Mouse (Mus musculus) midbrain, embryonic 12.5 days (tissue): ENCODE data around the gene Nfkbil1. TPM values are rescaled to one million over a fixed set of nuclear protein-coding genes. Genes with fewer than 3 reads are reported as not detected.

Source experiments
- ATAC-seq: fragments of 200-750 bp; cut with Nextera tagmentation; 2 replicates; pipeline ENCODE4 v1.8.0; 2017; ENCODE audit warnings: low read depth, moderate TSS enrichment, moderate library complexity; ENCODE audit not compliant: low FRiP score
- H3K27ac ChIP-seq: fragments of 300-500 bp; sonication (generic); replicated peaks from 2 replicates; pipeline ENCODE4 v1.5.1; 2016; ENCODE audit warnings: mild to moderate bottlenecking
- H3K27me3 ChIP-seq: fragments of 300-500 bp; sonication (generic); 2 replicates; pipeline ENCODE4 v1.6.1; 2016; ENCODE audit warnings: mild to moderate bottlenecking
- H3K36me3 ChIP-seq: fragments of 300-500 bp; sonication (generic); 2 replicates; pipeline ENCODE4 v1.6.1; 2016
- H3K4me1 ChIP-seq: fragments of 300-500 bp; sonication (generic); 2 replicates; pipeline ENCODE4 v1.6.1; 2016
- H3K4me2 ChIP-seq: fragments of 300-500 bp; sonication (generic); replicated peaks from 2 replicates; pipeline ENCODE4 v1.6.1; 2016; ENCODE audit warnings: mild to moderate bottlenecking, moderate library complexity
- H3K4me3 ChIP-seq: fragments of 300-500 bp; sonication (generic); 2 replicates; pipeline ENCODE4 v1.5.1; 2016; ENCODE audit warnings: mild to moderate bottlenecking
- H3K9ac ChIP-seq: fragments of 300-500 bp; sonication (generic); replicated peaks from 2 replicates; pipeline ENCODE4 v1.6.1; 2016; ENCODE audit warnings: mild to moderate bottlenecking, moderate library complexity
- H3K9me3 ChIP-seq: fragments of 300-500 bp; sonication (generic); 2 replicates; pipeline ENCODE4 v1.6.1; 2016; ENCODE audit warnings: mild to moderate bottlenecking
- WGBS: fragments of 180-500 bp; shearing (Covaris S2); methylation state at CpG from one replicate; pipeline ENCODE4 v1.1.7; 2016; 5-methylcytosine and 5-hydroxymethylcytosine counted together
- polyA plus RNA-seq: library from polyadenylated mRNA; unstranded; fragments of >200 nt; fragmentation: Nextera tagmentation; extraction: Ambion mirVana; gene quantifications from 2 replicates; pipeline ENCODE4 v1.2.1, GENCODE M21; 2016

The Nfkbil1 gene
- 10.9 and 11.4 TPM in 2 replicates for polyA plus RNA-seq

DNA sequence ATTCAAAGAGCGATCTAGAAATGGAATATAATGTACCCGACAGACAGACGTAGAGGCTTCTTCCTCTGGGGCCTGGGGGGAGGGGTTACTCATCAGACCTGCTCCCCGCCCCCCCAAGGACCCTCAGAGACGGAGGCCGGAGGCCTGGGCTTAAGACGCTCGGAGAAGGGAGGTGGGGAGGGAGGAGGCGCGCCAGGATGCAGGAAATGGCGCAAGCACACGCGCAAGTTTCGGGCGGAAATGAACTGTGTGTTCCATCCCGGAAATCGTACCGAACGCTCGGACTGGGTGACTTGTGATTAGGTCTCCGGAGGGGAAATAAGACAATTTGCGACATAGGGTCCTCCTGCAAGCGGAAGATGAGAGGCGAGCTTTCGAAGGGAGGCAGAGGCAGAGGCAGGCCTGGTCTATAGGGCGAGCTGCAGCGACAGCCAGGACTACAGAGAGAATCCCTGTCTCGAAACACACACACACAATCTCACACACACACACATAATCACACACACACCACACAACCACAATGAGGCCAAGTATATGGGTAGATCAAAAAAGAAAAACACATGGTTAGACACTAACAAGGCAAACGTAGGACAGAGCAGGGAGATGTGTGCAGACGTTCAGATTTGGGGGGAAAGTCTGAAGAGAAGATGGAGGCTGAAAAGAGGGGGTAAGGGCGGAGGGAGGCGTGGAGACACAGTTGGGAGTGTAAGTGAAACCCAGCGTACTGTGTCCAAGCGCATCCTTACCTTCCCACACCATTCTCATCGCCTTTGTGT is at the start of gene Nfkbil1:
Nfkbil1 (minus strand) TSS at position 179 of the 776 bp plus-strand sequence.
- no peaks in the 10 kb centered on the region for H3K27me3 ChIP-seq
- ATAC-seq = peak; percentile 78

GRCm38 (mm10) chr17:35280276-35280675 is 44.7 kb upstream of the Nfkbil1 start:
- 80% methylated on average over 3 of the region's 3 CpGs for WGBS
- H3K4me2 ChIP-seq = no peak overlapping the region
- no peaks in the 10 kb centered on the region for H3K9me3 ChIP-seq
- H3K36me3 ChIP-seq = no peaks in the 10 kb centered on the region
- no peaks in the 10 kb centered on the region for H3K4me1 ChIP-seq
- no peak overlapping the region for H3K9ac ChIP-seq
- H3K4me3 ChIP-seq = no peak overlapping the region
- no peak for ATAC-seq
- H3K27me3 ChIP-seq = peaks cover 24% of the 10 kb centered on the region
- H3K27ac ChIP-seq = no peak overlapping the region

More for the DNA sequence above, at the start of gene Nfkbil1:
- peaks cover 16% of the 10 kb centered on the region for H3K36me3 ChIP-seq
- H3K4me2 ChIP-seq = peak within 1 kb of the TSS; percentile 86
- peak within 1 kb of the TSS; percentile 95 for H3K27ac ChIP-seq
- H3K4me1 ChIP-seq = peaks cover 35% of the 10 kb centered on the region
- WGBS = under 1% methylated on average over 35 of the region's 35 CpGs
- H3K9ac ChIP-seq = peak within 1 kb of the TSS; percentile 86
- no peaks in the 10 kb centered on the region for H3K9me3 ChIP-seq
- H3K4me3 ChIP-seq = peak within 1 kb of the TSS; percentile 66

- WGBS = 89% methylated on average over 13 of the region's 13 CpGs
- no peak for ATAC-seq
- no peak overlapping the region for H3K9ac ChIP-seq
Measured at GRCm38 (mm10) chr17:35278957-35279688, 43.5 kb upstream of the Nfkbil1 start.

GRCm38 (mm10) chr17:35278049-35278448 is 42.5 kb upstream of the Nfkbil1 start:
- Histone ChIP-seq H3K4me3 (no peak overlapping the region), H3K4me1 (0 out of 2 replicates have a peak, but pooled peaks cover 2% of the 10 kb centered on the region), H3K27ac (no peak overlapping the region), H3K4me2 (no peak overlapping the region), H3K27me3 (peaks cover 28% of the 10 kb centered on the region), H3K9me3 (no peaks in the 10 kb centered on the region), H3K36me3 (no peaks in the 10 kb centered on the region), H3K9ac (no peak overlapping the region)
- 84% methylated on average over 8 of the region's 8 CpGs for WGBS
- no peak for ATAC-seq

More at GRCm38 (mm10) chr17:35278957-35279688, 43.5 kb upstream of the Nfkbil1 start:
- Histone ChIP-seq H3K27me3 (peaks cover 28% of the 10 kb centered on the region), H3K4me1 (0 out of 2 replicates have a peak, but pooled peaks cover 2% of the 10 kb centered on the region), H3K36me3 (no peaks in the 10 kb centered on the region), H3K4me3 (no peak overlapping the region), H3K4me2 (no peak overlapping the region), H3K9me3 (no peaks in the 10 kb centered on the region), H3K27ac (no peak overlapping the region)

DNA sequence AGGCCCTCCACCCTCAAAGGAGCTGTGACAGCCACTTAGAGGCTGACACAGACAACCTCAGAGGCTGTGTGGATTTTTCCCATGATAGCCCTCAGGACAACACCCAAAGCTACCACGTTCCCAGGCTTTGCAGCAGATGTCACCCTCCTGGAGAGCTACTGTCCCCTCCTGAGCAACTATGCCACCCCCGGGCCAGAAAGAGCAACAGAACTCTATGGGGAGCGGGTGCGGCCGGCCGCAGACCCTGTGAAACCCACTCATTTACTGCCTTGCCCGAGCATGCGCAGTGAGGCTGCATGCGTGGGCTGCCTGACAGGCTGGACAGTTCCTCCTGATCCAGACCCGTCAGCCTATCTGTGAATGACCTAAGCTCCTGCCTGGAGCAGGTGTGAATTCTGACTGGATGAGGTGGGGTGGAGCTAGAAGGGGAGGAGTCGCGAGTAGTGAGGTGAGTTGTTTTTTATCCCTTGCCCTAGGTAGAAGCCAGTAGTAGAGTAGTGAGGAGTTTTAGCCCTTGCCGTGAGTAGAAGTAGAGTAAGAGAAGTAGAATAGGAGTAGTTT is 40.8 kb upstream of the Nfkbil1 start:
- no peak for ATAC-seq
- Histone ChIP-seq H3K9ac (no peak overlapping the region), H3K4me3 (no peak overlapping the region), H3K27me3 (peaks cover 28% of the 10 kb centered on the region), H3K4me2 (no peak overlapping the region), H3K27ac (no peak overlapping the region), H3K9me3 (no peaks in the 10 kb centered on the region), H3K4me1 (0 out of 2 replicates have a peak, but pooled peaks cover 2% of the 10 kb centered on the region), H3K36me3 (no peaks in the 10 kb centered on the region)
- 27% methylated on average over 13 of the region's 13 CpGs for WGBS

DNA sequence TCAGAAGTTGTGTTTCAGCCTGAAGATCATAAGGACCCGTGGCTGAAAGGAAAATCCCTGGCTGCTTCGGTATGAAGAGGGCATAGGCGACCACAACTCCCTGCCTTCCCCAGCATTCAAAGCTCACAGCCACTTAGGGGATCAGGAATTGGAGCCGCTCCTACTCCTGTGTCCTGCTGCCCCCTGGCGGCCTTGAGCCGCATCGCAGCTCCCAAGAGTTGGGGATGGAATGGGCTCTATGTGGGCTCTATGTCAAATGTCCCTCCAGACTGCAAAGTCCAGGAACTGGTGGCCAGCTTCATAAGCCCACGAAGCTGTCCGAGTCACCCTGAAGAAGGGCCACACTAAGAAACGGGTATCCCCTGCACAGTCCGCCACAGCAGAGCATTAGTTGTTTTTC is 39.2 kb upstream of the Nfkbil1 start:
- peak; percentile 54; the same call in 1 of the 2 replicates for ATAC-seq
- Histone ChIP-seq H3K27me3 (peaks cover 28% of the 10 kb centered on the region), H3K27ac (no peak overlapping the region), H3K9ac (no peak overlapping the region), H3K4me2 (no peak overlapping the region), H3K4me3 (no peak overlapping the region), H3K9me3 (no peaks in the 10 kb centered on the region), H3K4me1 (0 out of 2 replicates have a peak, but pooled peaks cover 2% of the 10 kb centered on the region), H3K36me3 (no peaks in the 10 kb centered on the region)
- WGBS = 7% methylated on average over 11 of the region's 11 CpGs

- WGBS = 73% methylated on average over 3 of the region's 3 CpGs
- H3K4me3 ChIP-seq = no peak overlapping the region
Measured at GRCm38 (mm10) chr17:35272249-35272648, 36.7 kb upstream of the Nfkbil1 start.

DNA sequence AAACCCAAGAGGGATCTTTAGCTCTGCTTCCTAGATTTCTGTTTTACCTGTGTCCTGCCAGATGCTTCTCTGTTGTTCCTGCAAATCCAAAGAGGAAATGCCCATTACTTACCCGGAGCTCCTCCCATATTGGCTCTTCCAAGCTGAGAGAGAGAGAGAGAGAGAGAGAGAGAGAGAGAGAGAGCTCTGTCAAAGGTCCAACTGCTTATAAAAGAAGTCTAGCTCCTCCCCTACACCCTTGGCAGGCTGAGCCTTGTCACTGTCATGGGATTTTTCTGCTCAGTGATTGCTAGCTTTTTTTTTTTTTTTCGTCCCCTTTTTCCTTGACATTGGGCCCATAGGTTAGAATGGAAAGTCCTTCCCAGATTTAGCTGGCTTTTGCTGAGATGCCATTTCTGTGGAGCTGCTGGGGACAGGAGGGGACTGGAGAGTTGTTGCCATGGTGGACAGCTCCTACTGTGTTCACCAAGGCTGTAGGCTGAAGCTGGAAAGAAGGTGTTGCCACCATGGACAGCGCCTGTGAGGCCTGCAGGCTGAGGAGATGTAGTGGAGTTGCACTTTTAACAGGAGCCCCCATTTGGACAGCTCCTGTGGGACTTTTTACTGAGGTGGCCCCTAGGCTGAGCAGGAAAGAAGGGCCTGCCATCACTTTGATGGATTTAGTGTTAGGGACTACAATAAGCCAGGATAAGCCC is 34.2 kb upstream of the Nfkbil1 start:
- H3K9me3 ChIP-seq = no peaks in the 10 kb centered on the region
- peaks cover 4% of the 10 kb centered on the region for H3K27me3 ChIP-seq
- H3K4me1 ChIP-seq = 0 out of 2 replicates have a peak, but pooled peaks cover 2% of the 10 kb centered on the region
- H3K9ac ChIP-seq = no peak overlapping the region
- H3K27ac ChIP-seq = no peak overlapping the region
- 29% methylated on average over 3 of the region's 3 CpGs for WGBS
- no peak for ATAC-seq
- no peaks in the 10 kb centered on the region for H3K36me3 ChIP-seq
- no peak overlapping the region for H3K4me3 ChIP-seq
- H3K4me2 ChIP-seq = no peak overlapping the region

More at GRCm38 (mm10) chr17:35272249-35272648, 36.7 kb upstream of the Nfkbil1 start:
- Histone ChIP-seq H3K36me3 (no peaks in the 10 kb centered on the region), H3K9me3 (no peaks in the 10 kb centered on the region), H3K4me2 (no peak overlapping the region), H3K4me1 (0 out of 2 replicates have a peak, but pooled peaks cover 2% of the 10 kb centered on the region), H3K9ac (no peak overlapping the region), H3K27ac (no peak overlapping the region), H3K27me3 (peaks cover 20% of the 10 kb centered on the region)
- ATAC-seq = no peak

DNA sequence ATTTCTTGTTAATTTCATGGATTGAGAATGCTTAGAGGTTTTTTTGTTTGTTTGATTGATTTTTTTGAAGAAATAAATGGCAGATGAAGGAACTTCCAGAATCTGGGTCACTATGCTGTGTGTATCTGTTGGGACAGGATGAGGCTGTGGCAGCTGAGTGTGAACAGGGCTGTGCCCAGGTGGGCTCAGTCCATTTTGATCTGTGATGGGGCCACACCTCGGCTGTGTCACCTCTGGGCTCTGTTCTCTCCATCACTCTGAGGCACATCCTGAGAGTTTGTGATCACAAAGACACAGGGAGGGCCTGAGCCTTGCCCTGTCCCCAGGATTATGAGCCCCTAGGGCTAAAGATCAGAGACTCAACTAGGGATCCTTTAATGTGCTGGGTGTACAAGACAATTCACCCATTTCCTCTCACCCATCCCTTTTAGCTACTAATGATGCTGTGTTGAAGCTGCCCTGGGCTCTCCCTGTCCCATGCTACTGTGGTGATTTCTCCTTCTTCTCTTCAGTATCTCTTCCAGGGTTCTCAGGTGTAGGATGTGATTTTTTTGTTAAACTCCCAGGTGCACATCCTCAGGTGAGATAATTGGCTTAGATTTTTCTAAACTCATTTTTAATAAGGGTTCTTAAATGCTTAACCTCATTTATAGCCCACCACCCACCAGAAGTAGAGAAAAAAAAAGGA is 32.0 kb upstream of the Nfkbil1 start:
- ATAC-seq = no peak
- Histone ChIP-seq H3K4me1 (0 out of 2 replicates have a peak, but pooled peaks cover 3% of the 10 kb centered on the region), H3K27me3 (peaks cover 20% of the 10 kb centered on the region), H3K27ac (no peak overlapping the region), H3K9ac (no peak overlapping the region), H3K4me3 (no peak overlapping the region), H3K4me2 (no peak overlapping the region), H3K9me3 (no peaks in the 10 kb centered on the region), H3K36me3 (no peaks in the 10 kb centered on the region)
- 55% methylated on average over 1 of the region's 1 CpGs for WGBS

- Histone ChIP-seq H3K27me3 (peaks cover 39% of the 10 kb centered on the region), H3K27ac (no peak overlapping the region), H3K9ac (peak overlapping the region; percentile 76), H3K4me1 (0 out of 2 replicates have a peak, but pooled peaks cover 3% of the 10 kb centered on the region), H3K4me3 (peak overlapping the region; percentile 75), H3K4me2 (peak overlapping the region; percentile 96), H3K9me3 (no peaks in the 10 kb centered on the region), H3K36me3 (no peaks in the 10 kb centered on the region)
- WGBS = 1% methylated on average over 29 of the region's 31 CpGs
- peak; percentile 31; the same call in 1 of the 2 replicates for ATAC-seq
Measured at GRCm38 (mm10) chr17:35263523-35263883, 27.9 kb upstream of the Nfkbil1 start.
